Mouse (Mus musculus): ENCODE results near the gene E2f3.

E2f3 gene

GRCm38 (mm10) chr13:29979140-29979564, 6.7 kb downstream of the E2f3 start:
- no peak for DNase-seq (ENCODE audit: low read depth, low spot score)

- no peak for DNase-seq (ENCODE audit: low read depth, low spot score)
Measured at GRCm38 (mm10) chr13:29977358-29977757, 8.5 kb downstream of the E2f3 start.

GRCm38 (mm10) chr13:29974066-29974465, 11.8 kb downstream of the E2f3 start:
- DNase-seq (ENCODE audit: low read depth, low spot score), result no peak

GRCm38 (mm10) chr13:29973610-29974009, 12.3 kb downstream of the E2f3 start:
- no peak for DNase-seq (ENCODE audit: low read depth, low spot score)

- DNase-seq (ENCODE audit: low read depth, low spot score), result no peak
Measured at GRCm38 (mm10) chr13:29970333-29970732, 15.5 kb downstream of the E2f3 start.

- DNase-seq (ENCODE audit: low read depth, low spot score), result no peak
Measured at GRCm38 (mm10) chr13:29968636-29969035, 17.2 kb downstream of the E2f3 start.

GRCm38 (mm10) chr13:29967367-29967766, 18.5 kb downstream of the E2f3 start:
- DNase-seq (ENCODE audit: low read depth, low spot score), result no peak

- no peak for DNase-seq (ENCODE audit: low read depth, low spot score)
Measured at GRCm38 (mm10) chr13:29966966-29967365, 18.9 kb downstream of the E2f3 start.

- DNase-seq (ENCODE audit: low read depth, low spot score), result no peak
Measured at GRCm38 (mm10) chr13:29964087-29964486, 21.8 kb downstream of the E2f3 start.

GRCm38 (mm10) chr13:29960416-29960815, 25.4 kb downstream of the E2f3 start:
- no peak for DNase-seq (ENCODE audit: low read depth, low spot score)

- DNase-seq (ENCODE audit: low read depth, low spot score), result peak; percentile 27
Measured at GRCm38 (mm10) chr13:29957731-29958254, 28.1 kb downstream of the E2f3 start.

- DNase-seq (ENCODE audit: low read depth, low spot score), result peak; percentile 64
Measured at GRCm38 (mm10) chr13:29956821-29957421, 28.9 kb downstream of the E2f3 start.

GRCm38 (mm10) chr13:29955296-29955695, 30.6 kb downstream of the E2f3 start:
- no peak for DNase-seq (ENCODE audit: low read depth, low spot score)

GRCm38 (mm10) chr13:29954741-29955140, 31.1 kb downstream of the E2f3 start:
- DNase-seq (ENCODE audit: low read depth, low spot score), result no peak

GRCm38 (mm10) chr13:29953417-29954045, 32.3 kb downstream of the E2f3 start:
- DNase-seq (ENCODE audit: low read depth, low spot score), result peak; percentile 54

GRCm38 (mm10) chr13:29946045-29946444, 39.8 kb downstream of the E2f3 start:
- DNase-seq (ENCODE audit: low read depth, low spot score), result no peak

GRCm38 (mm10) chr13:29944915-29945570, 40.8 kb downstream of the E2f3 start:
- no peak for DNase-seq (ENCODE audit: low read depth, low spot score)

GRCm38 (mm10) chr13:29944493-29944892, 41.4 kb downstream of the E2f3 start:
- DNase-seq (ENCODE audit: low read depth, low spot score), result no peak

- no peak for DNase-seq (ENCODE audit: low read depth, low spot score)
Measured at GRCm38 (mm10) chr13:29943541-29944039, 42.3 kb downstream of the E2f3 start.

GRCm38 (mm10) chr13:29940071-29940470, 45.8 kb downstream of the E2f3 start:
- DNase-seq (ENCODE audit: low read depth, low spot score), result no peak

GRCm38 (mm10) chr13:29939399-29939798, 46.5 kb downstream of the E2f3 start:
- DNase-seq (ENCODE audit: low read depth, low spot score), result no peak

- no peak for DNase-seq (ENCODE audit: low read depth, low spot score)
Measured at GRCm38 (mm10) chr13:29938776-29939175, 47.1 kb downstream of the E2f3 start.

GRCm38 (mm10) chr13:29926168-29926567, 59.7 kb downstream of the E2f3 start:
- no peak for DNase-seq (ENCODE audit: low read depth, low spot score)
